Mouse (Mus musculus) liver, adult 2 months (tissue): ENCODE results near the gene Tmem254c.
"Not testable (repeated sequence)": the region's sequence is repeated elsewhere in the genome, so short reads cannot be mapped to it uniquely, and the experiment has no call there.

ENCODE experiments used
- CTCF ChIP-seq: fragments of 200-500 bp; IDR thresholded peaks from 2 replicates; pipeline ENCODE4 v1.5.1; 2011; ENCODE audit warnings: low read depth, low read length, control low read depth
- POLR2A ChIP-seq: fragments of 200-500 bp; IDR thresholded peaks from 2 replicates; pipeline ENCODE4 v1.6.1; 2011; ENCODE audit warnings: low read length, control low read depth; ENCODE audit not compliant: insufficient read depth; ENCODE audit errors: extremely low read depth

GRCm38 (mm10) chr14:26016414-26016813 is 50.7 kb downstream of the Tmem254c start:
- not testable (repeated sequence) for TF ChIP-seq POLR2A, CTCF
